Mouse (Mus musculus) layer of hippocampus, postnatal 36 days (tissue): ENCODE results near the gene Morf4l1. TPM values are rescaled to one million over a fixed set of nuclear protein-coding genes. Genes with fewer than 3 reads are reported as not detected.

ENCODE experiments used
- DNase-seq, 2 experiments: peaks; one replicate each; pipeline ENCODE4 v3.0.0; 2022
- total RNA-seq, 2 experiments: library from RNA; stranded (reverse); gene quantifications; 2 replicates each; pipeline ENCODE4 v1.2.3; 2021

Morf4l1 gene
- 100 to 1,000 TPM; 422 to 449 TPM for total RNA-seq

DNA sequence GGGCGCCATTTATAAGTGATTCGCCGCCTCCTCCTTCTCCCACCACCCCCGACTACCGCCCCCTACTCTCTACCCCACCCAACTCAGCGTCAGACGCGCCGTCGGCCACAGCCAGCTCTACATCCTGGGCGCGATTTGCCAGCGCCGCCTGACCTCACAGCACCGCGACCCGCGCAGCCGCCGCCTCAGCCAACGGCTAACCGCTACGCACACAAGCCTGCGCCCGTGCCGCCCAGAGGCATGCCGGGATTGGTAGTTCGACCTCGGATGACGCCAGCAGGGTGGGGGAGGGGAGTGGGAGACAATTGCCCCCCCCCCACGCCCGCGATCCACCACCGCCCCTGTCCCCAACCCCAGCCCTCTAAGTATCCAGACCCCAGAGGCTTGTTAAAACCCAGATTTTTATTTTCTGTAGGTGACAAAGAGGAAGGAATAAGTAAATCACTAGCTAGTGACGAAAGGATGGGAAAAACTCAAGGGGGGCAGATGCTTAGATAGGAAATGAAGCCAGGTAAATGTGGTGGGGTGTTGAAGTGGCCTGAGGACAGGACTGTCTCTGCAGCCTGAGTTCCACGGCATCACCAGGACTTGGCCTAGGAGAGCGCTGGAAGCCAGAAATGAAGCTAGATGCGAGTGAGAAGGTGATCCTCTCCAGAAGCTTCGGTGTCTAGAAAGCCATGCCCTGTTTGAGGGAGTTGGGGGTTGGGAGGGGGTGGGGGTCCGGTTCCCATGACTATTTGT lies at the start of gene Morf4l1:
Gene Morf4l1 (minus strand): TSS at position 208 of the 741 bp plus-strand sequence.
- DNase-seq, result peak; percentile 98 to 99

DNA sequence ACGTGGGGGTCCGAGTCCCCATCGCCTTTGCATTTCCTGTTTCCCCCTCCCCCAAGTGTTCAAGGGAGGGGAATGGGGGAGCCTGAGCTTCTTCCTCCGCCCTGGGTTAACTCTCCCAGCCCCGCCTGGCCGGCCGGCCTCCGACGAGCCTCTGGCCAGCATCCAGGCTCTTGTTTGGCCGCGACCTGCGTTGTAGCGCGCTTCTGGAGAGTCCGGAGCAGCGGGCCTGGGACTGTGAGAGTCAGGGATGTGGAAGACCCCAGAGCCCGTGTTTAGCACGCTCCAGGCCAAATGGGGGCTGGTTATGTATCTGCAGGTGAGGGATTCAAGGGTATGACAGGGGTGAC lies 49.1 kb upstream of the Morf4l1 start:
- no peak for DNase-seq

DNA sequence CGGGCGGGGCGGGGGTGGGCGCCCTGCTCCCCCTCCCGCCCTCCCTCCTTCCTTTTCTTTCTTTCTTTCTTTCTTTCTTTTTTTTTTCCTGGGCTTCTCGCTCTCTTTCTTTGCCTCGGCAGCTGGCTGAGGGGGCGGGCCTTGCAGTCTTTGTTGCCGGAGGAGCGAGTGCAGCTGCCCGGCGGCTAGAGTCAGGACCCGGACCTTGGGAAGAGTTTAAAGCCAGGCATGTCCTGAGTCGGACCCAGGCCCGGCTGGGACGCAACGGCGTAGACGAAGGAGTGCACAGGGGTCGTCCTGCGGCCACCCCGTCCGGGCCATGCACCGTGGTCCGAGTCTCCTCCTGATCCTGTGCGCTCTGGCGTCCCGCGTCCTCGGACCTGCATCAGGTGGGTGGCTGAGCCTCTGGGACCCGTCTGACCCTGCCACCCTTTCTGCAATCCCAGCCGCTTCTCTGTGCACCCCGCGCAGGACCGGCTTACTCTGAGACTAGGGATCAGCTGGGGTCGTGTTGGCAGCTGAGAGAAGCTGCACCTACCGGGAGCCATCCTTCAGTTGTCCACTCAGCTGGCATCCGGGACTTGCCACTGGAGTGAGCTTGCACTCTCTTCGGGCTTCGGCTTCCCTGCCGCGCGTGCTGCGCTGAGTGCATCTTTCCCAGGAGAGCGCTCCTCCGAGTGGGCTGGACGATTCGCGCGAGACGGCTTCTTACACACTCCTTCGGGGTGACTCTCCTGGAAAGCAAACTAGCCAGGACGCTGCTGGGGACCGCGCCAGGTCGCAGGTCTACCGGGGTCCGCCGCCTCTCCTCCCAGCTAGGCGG lies 48.6 kb upstream of the Morf4l1 start, which contains the start of gene Adamts7:
Gene Adamts7 (plus strand): TSS at position 144 of the 823 bp plus-strand sequence.
- DNase-seq, result no peak

DNA sequence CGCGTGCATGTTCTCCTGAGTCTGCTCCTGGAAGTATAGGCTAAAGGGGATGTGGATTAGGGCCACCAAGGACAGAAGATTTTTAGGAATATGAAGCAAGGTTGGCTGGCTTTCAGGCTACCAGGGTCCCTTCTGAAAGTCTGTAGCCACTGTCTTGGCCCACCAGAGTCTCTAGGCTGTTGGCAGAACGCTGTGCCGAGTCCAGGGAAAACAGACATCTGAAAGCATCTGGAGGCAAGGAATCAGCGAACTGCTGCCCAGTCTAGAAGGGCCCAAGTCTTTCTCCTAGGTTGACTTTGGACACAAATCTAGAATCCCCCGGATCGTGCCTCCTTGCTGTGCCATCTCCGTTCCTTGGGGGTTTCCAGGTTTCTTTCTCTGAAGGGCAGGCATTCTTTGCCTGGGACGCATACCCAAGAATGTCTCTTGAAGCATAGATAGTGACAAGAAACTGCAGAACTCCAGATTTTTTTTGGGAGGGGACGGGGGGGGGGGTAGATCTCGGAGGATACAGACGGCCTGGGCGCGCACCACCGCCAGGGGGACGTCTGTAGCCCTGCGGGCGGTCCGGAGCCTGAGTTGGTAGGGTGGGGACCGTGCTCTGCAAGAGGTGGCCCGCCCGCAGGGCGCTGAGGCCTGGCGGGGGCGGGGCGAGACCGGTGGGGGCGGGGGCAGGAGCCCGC lies 47.8 kb upstream of the Morf4l1 start:
- no peak for DNase-seq

DNA sequence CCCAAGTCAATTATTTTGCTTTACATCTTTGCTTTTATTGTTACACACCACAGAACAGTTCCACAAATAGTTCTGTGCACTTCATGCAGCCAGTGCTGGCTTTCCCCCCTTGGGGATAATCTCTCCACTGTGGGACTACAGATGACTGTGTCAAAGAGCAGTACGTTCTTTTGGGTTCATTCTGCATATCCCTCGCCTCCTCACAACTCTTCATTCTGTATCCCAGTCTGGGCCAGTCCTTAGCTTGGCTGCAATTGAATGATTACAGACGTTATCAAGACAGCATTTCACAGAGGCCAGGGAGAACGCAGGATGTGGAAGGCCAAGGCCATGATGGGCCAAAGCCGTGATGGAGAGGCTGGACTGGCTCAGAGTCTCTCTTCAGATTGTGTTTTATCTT lies 32.3 kb upstream of the Morf4l1 start:
- no peak for DNase-seq

DNA sequence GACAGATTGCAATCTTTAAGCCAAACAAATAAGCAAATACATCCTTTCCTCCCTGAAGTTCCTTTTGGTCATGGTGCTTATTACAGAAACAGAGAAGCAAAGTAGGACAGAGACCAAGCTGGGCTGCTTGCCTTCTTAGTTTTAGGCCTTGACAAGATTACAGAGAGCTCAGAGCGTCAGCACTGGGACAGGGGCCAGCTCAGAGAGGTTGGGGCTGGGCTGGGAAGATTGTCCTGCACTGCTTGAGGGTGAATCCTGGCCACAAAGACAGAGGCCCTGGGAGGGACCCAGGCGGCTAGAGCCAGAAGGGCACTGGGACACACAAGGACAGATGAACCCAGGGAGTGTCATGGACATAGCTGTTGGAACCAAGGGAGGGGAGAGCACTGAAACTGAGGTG lies 31.2 kb upstream of the Morf4l1 start:
- DNase-seq, result no peak

DNA sequence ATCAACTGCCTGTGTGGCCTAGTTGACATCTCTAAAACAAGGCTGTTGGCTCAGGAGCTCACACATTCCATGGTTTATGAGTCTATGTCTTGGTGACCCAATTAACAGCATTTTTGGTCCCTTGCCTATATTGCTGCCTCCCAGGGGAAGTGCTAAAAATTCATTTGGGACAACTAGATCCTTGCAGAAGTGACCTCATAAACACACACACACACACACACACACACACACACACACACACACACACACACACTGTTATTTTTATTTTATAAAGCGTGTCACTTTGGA lies 22.0 kb upstream of the Morf4l1 start:
- no peak for DNase-seq

DNA sequence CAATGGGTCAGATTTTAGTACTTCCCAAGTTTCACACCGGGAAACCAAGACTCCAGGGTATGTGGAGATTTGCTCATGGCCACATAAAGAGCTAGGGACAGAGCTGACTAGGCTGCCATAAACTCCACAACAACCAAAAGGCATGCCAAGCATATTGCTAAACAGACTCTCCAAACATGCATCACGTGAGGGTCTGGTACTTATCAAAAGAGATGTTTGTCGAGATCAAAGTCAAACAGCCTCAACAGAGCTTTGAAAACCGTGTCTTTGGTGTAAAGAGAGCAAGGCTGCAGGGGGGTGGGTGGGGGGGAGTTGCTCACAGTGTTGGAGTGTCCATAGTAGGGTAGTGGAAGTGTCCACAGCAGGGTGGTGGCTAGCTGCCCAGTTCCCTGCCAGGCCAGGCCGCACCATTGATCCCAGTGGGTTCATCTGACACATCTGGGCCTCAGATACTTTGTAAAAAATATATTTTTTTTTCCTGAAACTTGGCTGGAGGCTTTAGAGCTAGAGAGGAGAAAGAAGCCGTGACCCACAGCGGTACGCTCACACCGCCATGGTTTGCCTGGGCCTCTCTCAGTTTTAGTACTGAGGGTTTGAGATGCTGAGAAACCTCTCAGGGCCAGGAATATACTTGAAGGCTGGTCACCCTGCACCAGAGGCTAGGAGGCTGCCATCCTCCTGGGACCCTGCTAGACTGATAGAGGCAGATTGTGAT lies 21.5 kb upstream of the Morf4l1 start:
- DNase-seq, result no peak

DNA sequence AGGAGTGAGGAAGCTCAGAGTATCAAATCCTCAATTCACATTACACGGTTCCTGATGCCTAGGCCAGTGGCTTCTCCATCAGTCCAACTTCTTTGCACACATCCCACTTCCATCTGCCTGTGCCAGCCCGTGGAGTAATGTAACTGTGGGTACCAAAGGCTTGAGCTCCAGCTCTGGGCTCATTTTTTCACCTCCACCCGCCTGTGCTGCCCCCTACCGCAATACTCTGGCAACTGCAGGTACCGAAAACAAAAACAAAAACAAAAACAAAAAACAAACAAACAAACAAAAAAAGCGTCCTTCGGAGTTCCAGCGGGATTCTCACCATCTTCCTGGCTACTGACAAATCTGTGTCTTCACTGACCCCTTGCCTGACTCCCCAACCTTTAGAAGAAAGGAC lies 20.9 kb upstream of the Morf4l1 start:
- DNase-seq, result no peak

DNA sequence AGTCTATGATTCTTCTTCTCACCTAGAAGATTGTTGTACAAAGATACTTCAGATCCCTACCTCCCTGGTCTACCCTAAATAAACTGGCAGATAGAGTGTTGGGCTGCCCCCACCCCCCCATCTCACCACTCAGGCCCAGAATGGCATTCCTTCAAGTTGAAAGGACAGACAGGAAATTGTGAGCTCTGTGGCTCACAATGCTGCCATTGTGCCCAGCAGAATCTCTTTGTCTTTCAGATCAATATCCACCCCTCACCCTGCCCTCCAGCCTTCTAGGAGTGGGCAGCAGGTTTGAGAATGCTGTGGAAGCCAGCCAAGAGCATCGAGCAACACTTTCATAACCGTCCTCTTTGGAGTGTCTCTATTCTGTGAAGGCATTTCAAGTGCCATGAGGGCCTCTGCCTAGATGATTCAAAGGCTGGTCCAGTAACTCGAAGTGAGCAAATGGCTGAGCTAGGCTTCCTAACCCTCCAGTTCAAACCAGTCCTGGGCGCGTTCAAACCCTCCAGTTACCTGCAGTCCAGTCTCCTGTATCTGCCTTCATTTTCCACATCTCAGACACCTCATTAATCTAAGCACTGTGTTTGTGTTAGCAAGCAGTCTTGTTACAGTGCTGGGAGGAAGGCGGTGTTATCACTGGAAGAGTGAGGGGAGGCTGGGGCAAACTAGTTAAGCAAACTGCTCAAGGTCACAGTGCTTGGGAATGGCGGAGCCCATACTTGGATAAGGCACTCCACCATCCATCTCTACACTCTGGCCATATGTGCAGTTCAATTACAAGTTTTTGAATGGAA lies 19.2 kb upstream of the Morf4l1 start:
- DNase-seq, result no peak

DNA sequence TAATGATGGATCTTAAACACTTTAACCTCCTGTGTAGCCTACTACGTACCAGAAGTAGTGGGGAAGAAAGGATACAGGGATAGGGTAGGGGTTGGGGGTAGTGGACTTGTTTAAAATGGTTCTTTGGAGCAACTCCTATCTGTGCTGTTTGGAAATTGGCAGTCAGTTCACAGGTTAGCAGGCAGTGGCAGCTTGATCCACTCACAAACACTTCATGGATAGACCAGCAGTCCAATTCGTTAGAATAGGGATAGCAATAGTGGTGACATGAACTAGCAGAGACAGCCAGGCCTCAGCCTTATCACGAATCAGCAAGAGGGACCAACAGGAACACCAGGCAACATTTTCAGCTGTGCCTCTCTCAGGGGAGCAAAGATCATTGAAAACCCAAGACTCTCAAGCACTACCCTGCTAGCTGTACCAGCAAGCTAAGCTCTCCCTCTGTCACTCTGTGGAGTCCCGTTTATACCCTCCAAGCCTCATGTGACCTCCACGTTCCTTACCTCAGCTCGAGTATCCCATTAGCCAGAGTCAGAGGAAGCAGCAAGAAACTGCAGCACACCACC lies 14.1 kb upstream of the Morf4l1 start:
- no peak for DNase-seq

DNA sequence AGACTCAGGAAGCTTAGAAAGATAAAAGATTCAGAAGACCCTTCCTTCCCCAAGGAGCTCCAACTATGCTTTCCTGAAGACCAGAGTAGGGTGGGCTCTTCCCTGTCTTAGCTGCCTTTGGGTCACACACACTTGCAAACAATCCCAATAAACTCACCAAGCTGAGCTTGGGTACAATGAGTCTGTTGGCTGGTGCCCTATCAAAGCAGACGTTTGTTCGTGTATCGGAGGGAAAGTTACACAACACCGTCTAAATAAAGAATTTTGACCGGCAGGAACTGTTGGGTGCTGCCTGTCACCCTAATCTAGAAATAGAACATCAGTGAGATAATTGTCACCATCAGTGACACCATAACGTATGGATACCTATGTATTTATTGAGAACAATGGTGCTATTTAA lies 12.6 kb upstream of the Morf4l1 start:
- DNase-seq, result no peak

DNA sequence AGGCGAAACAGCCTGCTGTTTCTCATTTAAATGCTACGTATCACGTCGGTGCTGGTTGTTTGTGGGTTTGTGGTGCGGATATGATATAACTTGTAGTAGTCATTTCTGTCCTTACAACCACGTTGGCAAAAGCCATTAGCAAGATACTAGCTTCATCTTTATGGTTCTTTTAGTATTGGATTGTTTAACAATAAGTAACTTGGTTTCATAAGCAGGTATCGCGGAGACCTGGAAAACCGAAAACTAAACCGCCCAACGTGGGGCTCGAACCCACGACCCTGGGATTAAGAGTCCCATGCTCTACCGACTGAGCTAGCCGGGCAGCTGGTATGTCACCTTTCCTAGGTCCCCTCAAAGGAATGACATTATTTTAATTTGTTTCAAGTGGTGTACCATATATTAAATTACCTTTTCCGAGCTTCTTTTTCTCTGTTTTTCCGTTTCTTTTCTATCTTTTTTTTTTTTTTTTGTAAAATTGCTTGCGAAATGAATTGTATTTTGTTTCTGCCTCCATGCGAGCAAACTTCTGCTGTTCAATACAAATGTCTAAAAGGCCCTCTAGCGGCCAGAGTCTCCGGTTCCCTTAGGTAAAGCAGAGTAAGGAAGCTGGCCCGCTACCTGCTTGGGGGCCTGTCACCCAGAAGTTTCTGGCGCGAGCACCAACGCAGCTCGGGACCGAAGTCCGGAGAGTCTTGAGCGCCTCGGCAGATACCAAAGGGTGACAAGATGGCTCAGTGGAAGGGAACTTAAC lies 11.9 kb upstream of the Morf4l1 start:
- DNase-seq, result peak; percentile 65 to 69

DNA sequence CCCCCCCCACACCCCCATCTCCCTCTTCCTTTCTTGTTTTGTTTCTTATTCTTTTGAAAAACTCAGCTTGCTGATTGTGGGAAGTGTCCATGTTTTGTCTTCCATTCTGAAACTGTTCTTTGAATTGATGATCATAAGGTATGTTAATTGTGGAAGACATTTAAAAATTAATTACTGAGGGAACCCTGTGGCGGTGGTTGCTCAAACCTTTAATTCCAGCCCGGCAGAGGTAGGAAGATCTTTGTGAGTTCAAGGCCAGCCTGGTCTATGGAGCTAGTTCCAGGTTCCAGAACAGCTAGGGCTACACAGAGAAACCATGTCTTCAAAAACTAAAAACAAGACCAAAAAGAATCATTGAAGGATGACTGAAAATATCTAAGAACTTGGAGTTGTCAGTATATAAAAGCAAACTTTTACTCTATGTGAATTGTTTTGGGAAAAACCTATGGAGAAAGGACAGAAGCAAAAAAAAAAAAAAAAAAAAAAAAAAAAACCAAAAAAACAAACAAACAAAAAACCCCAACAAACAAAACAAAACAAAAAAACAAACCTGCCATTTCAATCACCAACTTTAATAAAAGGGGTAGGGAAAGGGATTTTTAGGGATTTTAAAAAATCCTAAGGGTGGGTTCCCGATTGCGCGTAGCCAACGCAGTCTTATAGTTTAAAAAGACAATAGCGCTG lies 11.0 kb upstream of the Morf4l1 start:
- no peak for DNase-seq

DNA sequence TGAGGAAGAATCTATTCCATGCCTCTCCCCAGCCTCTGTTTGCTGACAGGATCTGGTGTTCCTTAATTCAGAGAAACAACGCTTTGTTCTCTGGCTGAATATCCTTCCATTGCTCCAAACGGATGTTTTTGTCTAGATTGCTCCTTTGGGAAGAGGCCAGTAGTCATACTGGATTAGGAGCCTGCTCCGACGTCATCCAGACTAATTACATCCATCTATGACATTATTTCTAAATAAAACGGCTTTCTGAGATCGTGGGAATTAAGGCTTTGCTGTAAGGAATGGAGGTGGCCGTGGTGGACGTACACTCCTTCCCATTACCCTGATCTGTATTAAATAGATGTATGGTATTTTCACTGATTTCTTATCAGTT lies 10.3 kb upstream of the Morf4l1 start:
- DNase-seq, result no peak

DNA sequence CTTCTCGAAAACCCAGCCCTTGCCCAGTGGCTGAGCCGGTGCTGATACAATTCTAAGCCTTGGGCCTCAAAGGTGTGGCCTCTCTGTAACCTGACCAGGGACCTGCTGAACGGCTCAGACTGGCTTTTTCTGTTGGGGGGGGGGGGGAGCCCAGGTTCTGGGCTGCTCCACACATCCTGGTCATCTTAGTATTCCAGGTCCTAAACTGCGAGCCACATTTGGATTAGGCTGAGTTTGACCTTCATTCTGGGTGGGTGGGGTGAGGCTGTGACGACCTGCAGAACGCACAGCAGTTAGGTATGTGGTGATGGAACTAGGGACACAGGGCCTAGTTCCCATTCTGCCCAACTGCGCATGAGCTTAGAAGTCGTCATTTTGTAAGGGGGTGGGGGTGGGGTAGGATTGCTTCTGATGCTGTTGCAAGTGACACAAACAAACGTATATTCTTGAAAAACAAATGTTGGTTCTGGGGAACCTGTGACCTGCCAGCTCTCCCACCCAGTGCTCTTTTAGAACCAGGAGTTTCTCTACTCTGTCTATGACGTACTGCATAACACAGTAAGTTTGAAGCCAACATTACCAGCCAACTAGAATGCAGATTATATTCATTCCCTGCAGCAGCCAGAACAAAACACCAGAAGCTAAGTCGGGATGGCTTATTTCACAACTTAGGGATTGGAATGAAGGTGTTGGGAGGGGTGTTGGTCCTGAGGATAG lies 9.7 kb upstream of the Morf4l1 start:
- no peak for DNase-seq

DNA sequence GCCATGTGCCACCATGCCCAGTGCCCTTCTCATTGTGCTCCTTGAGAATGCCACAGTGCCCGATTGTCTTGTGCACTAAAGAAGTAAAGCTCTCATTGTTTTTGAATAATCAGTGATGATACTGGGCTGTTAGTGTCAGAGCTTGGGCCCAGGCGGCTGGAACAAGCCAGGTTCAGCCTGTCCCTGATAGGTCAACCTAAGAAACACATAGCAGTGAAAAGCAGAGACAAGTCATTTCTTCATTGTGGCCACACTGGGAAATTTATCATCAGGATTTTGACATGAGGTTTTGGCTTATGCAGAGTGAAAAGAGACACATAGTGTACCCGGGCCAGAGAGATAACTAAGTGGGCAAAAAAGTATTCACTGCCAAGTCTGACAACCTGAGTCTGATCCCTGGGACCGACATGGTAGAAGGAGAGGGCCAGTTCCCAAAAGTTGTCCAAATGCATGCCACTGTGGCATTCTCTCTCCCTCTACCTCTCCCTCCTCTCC lies 7.7 kb upstream of the Morf4l1 start:
- DNase-seq, result no peak

DNA sequence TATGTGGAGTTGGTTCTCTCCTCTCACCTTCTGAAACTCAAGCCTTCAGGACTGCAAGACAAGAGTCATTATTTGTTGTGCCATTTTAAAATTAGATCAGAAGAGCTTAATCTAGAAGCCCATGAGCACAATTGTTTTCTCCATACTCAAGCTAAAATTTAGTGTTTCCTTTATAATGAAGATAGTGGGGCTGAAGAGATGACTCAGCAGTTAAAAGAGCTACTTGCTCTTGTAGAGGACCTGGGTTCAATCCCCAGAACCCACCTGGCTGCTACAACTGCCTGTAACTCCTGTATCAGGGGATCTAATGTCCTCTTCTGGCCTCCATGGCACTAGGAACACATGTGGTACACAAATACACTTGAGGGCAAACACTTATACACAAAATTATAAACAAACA lies 2.7 kb upstream of the Morf4l1 start:
- DNase-seq, result no peak

DNA sequence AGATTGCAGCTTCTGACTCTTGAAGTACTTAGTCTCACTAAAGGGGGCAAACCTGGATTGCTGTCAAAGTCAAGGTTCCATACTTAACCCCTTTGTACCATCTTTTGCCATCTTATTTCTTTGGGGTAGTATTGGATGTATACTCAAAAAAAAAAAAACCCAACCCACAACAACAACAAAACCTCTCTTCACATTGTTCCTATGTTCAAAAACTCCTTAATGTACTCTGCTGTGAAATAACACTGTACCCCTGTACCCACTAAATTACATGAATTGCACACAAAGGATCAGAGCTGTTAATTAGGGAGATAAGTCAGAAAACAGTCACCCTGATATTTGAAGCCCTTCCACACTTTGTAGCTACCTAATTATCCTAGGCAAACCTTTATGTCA lies 730 bp upstream of the Morf4l1 start:
- no peak for DNase-seq
